Mouse (Mus musculus): ENCODE results near the gene Pla2g7.

DNA sequence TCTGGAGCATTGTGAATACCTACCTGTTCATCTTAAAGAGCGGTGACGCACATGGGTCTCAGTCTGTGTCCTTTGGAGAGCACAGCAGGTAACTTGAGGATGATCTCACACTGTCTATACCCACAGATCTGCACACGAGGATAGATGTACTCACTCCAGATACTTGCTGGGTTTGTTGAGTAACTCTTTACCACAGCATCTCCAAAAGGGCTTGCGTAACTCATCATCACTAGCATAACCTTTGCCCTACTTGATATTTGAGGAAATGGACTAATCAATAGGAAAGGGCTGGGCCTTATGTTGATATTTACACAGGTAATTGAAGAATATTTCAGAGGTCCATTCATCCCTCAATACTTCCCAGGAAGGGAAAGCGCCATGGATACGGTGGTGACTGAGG lies 21.9 kb downstream of the Pla2g7 start:
- TF ChIP-seq CTCF (IDR thresholded peaks at IDR 0.05; ENCODE audit: control insufficient read depth, insufficient read depth, insufficient read length) (no peak), MAX (IDR thresholded peaks at IDR 0.05) (no peak), USF1 (IDR thresholded peaks at IDR 0.05; ENCODE audit: low read depth) (no peak), MYOG (IDR thresholded peaks at IDR 0.05; ENCODE audit: control insufficient read depth, extremely low read depth, insufficient read length) (no peak), MYOD1 (IDR thresholded peaks at IDR 0.05; ENCODE audit: control insufficient read depth, insufficient read length, low read depth) (no peak), FOSL1 (IDR thresholded peaks at IDR 0.05; ENCODE audit: insufficient read depth, low read length, poor library complexity, severe bottlenecking) (no peak)

Measured in C2C12 (cell line).